Mouse (Mus musculus) CD4-positive helper T cell, adult 2 months (primary cell): ENCODE results near the gene Mcemp1.
A peak's percentile ranks its signal among the peaks of the same experiment; 100 is the strongest.

Experiments
- DNase-seq: peaks from one replicate; pipeline ENCODE4 v3.0.0-alpha.2; 2012; ENCODE audit warnings: low read depth, missing footprints, low spot score

The Mcemp1 gene

DNA sequence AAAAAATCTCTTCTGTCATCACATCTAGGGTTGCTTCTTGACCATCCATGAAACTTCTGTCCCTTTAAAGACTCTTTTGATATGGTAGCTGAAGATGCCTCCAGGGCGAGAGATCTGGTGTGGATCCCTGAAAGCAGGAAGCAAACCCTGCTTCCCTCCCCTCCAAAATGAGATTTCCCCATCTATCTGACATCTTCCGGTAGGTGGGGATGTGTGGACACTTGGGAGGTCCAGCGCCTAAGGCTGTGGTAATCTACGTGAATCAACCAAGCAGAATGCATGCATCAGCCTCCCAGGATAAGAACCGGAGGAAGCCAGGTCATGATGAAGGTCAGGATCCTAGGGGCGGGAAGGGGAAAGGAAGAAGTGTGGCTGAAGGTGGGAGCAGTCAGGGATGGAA is at the start of gene Mcemp1:
TSS of gene Mcemp1 (plus strand) at position 248 of the 400 bp plus-strand sequence.
- no peak for DNase-seq

DNA sequence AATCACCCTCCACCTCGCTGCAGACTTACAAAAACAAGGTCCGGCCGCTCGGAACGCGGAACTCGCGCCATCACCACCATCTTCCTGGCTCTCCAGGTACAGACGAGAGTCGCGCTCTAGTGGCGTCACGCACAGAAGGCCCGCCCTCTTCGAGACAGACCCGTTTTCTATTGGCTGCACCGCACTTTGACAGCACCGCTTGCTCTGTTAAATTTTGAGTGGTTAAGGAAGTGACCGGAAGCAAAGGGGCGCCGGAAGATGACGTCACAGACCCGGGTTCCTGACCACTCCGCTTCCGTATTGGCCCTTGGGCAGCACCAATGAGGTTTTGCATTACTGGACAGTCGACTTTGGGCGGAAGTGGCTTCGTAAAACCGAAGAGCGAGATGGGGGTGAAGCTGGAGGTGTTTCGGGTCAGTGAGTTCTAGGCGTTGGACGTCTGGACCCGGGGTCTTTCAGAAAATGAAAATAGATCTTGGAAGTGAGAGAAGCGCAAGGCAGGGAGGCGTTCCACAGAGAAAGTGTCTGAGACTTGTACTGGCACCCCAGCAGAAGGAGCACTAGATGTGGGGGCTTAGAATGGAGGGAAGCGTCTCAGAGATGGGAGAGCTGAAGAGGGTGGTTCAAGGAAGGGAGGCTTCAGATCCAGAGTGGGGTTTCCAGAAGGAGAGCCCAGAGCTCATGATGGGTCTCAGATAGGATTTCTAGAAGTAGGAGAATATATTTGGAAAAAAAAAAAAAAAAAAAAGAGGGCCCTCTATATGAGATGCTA is 44.2 kb upstream of the Mcemp1 start, which contains the start of the genes Xab2 and Pet100:
TSS of gene Xab2 (minus strand) at position 118 of the 772 bp plus-strand sequence.
TSS of gene Pet100 (plus strand) at position 350 of the 772 bp plus-strand sequence.
- peak; percentile 99 for DNase-seq

GRCm38 (mm10) chr8:3622119-3622518 is 43.4 kb upstream of the Mcemp1 start:
- no peak for DNase-seq

DNA sequence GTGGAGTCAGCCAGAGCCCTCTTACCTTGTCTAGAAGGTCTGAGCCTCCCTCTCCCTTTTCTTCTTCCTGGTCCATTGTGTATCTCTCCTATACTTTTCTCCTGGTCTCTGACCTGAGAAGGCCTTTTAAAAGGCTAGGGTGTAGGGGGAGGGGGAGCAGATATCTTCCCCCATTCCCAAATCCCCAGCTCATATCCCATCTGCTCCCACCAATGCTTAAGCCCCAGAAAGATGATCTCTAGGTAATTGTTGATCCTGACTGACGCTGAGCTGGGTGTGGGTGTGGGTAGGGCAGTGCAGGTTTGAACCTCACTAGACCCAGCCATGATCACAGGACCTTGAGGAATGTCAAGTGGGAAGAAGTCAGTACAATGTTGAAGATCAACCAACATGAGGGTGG is 40.1 kb upstream of the Mcemp1 start, which contains the start of gene Pcp2:
TSS of gene Pcp2 (minus strand) at position 101 of the 400 bp plus-strand sequence.
- DNase-seq, result no peak

DNA sequence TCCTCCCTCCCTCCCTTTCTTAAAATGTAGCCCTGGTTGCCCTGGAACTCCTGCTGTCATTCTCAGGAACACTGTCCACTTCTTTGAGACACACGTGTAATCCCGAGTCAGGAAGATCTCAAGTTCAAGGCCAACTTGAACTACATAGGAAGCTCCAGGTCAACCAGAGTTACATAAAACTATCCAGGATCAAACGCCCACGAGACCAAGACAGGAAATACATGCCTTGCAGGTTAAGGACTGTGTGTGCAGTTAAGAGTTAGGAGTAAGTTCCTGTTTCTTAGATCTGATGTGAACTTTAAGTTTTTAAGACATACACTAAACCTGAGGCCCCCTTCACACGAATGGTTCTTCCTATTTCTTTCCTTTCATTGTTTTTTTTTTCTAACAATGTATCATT is 38.6 kb upstream of the Mcemp1 start:
- no peak for DNase-seq

DNA sequence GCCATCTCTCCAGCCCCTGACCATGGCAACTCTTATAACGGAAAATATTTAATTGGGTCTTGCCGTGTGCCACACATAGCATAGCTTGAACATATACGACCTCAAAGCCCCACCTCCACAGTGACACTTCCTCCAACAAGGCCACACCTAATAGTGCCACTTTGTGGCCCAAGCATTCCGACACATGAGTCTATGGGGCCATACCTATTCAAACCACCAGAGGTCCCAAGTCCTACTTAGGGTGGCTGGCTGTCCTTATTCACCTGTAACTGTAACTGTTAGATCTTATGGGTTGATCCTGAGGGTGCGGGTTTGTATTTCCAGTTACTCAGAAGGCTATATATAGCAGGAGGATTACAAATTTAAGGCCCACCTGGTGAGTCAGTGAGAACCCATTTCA is 37.5 kb upstream of the Mcemp1 start:
- DNase-seq, result peak; percentile 66

- peak; percentile 91 for DNase-seq
Measured at GRCm38 (mm10) chr8:3630647-3631477, 34.7 kb upstream of the Mcemp1 start, which contains the start of gene Stxbp2. TSS of gene Stxbp2 (plus strand) at chr8:3630955.

DNA sequence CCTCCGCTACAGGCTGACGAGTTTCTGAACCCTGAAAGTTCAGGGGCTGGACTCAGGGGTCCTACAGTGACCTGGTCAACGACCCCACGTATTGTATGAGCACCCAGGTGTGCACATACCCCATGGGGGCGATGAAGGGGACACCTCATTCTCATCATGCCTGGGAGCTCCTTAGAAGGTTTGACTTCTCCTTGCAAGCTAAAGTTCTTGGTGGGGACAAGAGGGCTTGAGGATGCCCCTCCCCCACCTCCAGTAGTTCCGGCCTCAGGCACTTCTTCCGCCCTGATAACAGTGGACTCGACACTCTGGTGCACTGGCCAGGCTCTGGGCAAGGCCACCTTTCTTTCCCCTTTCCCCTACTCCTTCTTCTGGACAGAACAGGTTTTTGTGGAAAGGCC is 34.1 kb upstream of the Mcemp1 start:
- peak; percentile 27 for DNase-seq

DNA sequence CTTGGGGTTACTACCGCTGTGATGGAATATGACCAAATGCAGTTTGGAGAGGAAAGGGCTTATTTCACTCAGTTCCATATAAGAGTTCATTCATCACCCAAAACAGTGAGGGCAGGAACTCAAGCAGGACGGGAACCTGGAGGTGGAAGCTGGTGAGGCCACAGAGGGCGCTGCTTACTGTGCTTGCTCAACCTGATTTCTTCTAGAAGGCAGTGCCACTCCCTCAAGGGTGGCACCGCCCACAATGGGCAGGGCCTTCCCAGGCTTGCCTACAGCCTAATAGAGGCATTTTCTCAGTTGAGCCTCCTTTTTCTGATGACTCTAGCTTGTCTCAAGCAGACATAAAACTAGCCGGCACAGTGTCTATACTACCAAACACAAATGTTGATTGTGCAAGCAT is 19.8 kb upstream of the Mcemp1 start:
- peak; percentile 65 for DNase-seq

DNA sequence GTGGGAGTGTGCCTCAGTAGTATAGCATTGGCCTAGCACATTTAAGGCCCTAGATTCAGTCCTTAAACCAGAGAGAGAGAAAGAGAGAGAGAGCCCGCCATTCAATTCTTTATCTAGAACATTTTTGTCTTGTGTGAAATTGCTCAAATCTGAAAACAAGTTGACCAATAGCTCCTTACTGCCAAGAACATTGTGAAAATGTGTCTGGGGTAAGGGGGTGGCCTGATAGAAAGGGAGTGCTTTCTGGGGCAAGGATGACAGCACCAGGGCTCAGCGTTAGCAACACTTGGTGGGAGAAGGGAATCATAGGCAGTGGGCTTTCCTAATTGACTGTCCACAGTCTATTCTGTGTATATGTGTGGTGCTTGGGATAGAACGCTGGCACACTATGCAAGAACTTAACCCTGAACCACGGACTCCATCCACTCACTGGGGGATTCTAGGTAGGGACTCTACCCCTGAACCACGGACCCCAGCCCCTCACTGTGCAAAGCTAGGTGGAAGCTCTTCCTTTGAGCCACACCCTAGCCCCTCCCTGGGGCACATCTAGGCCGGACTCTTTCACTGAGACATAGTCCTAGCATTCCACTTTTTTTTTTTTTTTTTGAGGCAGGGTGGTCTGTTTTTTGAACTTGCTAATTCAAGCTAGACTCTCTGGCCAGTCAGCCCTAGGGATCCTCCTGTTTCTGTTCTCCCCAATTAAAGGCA is 18.6 kb upstream of the Mcemp1 start:
- DNase-seq, result no peak

- DNase-seq, result no peak
Measured at GRCm38 (mm10) chr8:3647561-3647960, 18.0 kb upstream of the Mcemp1 start.

DNA sequence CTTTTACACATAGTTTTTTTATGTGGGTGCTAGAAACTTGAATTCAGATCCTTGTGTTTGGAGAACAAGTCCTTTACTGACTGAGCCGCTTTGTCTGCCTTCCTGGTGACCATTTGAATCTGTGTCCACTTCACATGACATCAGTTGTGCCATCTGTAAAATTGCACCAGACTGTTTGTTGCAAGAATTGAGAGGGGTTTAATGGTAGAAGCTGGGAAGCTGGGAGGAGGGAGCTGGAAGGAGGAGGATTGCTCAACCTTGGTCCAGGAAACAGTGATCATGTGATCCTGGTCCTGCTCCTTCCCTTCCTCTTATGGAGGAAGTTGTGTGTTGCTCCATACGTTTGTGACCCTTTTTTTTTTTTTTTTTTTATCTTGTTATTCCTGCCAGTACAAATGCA is 17.3 kb upstream of the Mcemp1 start:
- DNase-seq, result no peak

GRCm38 (mm10) chr8:3648990-3649389 is 16.6 kb upstream of the Mcemp1 start:
- no peak for DNase-seq

DNA sequence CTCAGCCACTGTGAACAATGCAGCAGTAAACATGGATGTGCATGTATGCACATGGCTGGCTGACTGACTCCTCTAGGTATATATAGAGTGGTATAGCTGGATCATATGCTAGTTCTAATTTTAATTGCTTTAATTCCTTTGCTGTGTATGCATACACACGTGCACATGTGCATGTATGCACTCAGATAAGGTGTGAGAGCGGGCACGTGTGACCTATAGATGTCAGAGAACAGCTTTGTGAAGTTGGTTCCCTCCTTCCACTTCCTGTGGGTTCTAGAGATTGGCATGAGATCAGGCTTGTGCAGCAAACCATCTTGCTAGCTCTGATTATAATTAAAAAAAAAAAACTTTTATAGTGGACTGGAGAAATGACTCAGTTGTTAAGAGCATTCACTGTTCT is 12.7 kb upstream of the Mcemp1 start:
- DNase-seq, result no peak

DNA sequence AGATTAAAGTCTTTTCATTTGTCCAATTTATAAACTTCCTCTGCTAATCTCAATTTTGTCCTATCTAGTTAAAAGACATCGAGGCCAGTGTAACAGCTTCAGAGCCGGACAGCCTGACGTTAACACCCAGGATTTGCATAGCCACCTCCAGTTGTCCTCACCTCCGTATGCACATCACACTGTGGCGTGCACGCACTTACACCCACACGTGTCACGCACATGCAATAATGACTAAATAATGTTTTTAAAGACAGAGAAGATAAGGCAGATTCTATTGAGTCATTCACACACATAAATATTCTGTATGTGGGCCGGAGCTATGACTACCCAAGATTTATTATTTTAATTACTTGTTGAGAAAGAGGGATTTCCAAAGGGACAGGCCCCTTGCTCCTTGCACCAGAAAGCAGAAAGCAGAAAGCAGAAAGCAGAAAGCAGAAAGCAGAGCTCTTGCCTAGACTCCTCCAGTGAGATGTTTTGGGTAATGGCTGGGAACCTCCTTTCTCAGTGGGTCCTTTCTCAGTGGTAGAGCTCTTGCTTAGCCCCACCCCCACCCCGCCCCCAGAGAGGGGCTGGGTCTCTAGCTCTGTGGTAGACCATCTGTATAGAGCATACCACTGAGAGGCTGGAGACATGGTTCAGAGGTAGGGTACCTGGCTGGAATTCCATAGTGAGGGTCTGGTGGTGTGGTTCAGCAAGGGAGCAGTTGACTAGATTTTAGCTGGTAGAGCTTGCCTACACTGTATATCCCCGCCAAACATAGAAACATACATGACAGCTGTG is 10.6 kb upstream of the Mcemp1 start:
- no peak for DNase-seq

- DNase-seq, result no peak
Measured at GRCm38 (mm10) chr8:3655526-3655925, 10.0 kb upstream of the Mcemp1 start, which contains the start of gene Retn. TSS of gene Retn (plus strand) at chr8:3655770.

GRCm38 (mm10) chr8:3656725-3657381 is 8.7 kb upstream of the Mcemp1 start:
- DNase-seq, result no peak

DNA sequence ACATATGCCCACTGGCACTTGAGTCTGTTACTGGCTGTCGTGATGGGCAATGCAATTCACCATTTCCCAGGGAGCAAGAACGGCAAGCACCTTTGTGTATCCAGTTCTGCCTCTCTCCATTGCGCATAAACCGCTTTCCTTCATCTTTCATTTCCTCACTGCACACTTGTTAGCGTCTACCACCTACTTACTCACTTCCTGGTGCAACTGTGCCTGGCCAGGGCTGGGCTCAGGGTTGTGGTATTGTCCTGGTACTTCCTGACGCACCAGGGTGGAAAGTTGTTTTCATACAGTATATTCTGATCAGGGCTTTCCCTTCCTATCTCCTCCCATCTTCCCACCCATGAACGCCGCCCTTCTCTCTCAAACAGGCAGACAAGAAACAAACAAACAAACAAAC is 4.7 kb upstream of the Mcemp1 start:
- DNase-seq, result no peak

GRCm38 (mm10) chr8:3664405-3664804 is 1.1 kb upstream of the Mcemp1 start:
- no peak for DNase-seq

GRCm38 (mm10) chr8:3670388-3670787 is 4.8 kb downstream of the Mcemp1 start:
- DNase-seq, result peak; percentile 34
